ENCODE assay signal across 31 mouse cellular contexts in the genomic region with DNA sequence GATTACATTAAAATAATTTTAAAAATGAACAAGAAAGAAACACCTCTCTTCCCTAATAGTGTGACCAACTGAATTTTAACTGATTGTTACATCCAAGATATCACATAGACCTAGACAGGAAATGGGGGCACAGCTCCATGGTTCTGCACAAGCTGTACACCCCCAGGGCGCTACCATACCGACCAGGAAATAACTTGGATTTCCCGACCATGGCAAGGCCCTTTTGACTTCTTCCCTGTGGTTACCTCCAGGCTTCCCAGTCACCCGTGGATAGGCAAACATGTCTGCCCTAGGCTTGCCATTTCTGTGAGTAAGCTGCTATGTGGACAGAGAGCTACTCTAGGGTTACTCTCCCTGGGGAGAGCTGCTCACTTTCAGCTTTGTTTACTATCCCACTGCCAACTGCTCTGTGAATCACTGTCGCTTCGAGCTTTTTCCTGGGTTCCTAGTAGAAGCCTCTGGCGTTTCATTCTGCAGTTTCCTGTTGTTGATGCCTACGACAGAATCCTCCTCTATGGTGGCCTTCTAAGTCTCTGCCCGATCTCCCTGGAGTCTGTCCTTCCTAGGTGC.
DNase-seq lines count a peak whose midpoint lies in the region; ATAC-seq and TF ChIP-seq lines count a peak whose summit lies in the region.
"Had no signal": no experiment of that assay in that cellular context is flagged by ENCODE, and none has a peak within 500 bp of the region (broad histone marks: within the 10 kb centered on the region; RNA-seq: fewer than 3 reads in every experiment).

No protein-coding gene starts in this region.

- DNase-seq in embryonic facial prominence, embryonic 14.5 days (ENCODE audit: low spot score), result peak; percentile 17
- no peak for DNase-seq in embryonic facial prominence, embryonic 10.5 days (ENCODE audit: low spot score)
- DNase-seq in hindbrain, postnatal 0 days (ENCODE audit: low spot score), result no peak
- DNase-seq in 3T3-L1 (ENCODE audit: low read depth, low spot score), result peak; percentile 95
- DNase-seq in adrenal gland, postnatal 14 days, result no peak
- DNase-seq in ovary, adult 18-20 months (ENCODE audit: low spot score), result no peak
- DNase-seq: adrenal gland, postnatal 25 days; cerebellum, adult 18-20 months; gastrocnemius, postnatal 14 days; heart, adult 2 months; heart, postnatal 14 days; kidney, adult 2 months; kidney, postnatal 4 days; left cerebral cortex, postnatal 4 days; liver, postnatal 0 days; retina, postnatal 1 day; right cerebral cortex, postnatal 14 days; thymus, postnatal 14 days had no signal

- no peaks in the 10 kb centered on the region for H3K4me1 ChIP-seq in embryonic facial prominence, embryonic 14.5 days (ENCODE audit: control insufficient read depth, insufficient read depth, low read length)
- peaks cover 9% of the 10 kb centered on the region; the same call in 1 of the 2 replicates for H3K4me1 ChIP-seq in embryonic facial prominence, embryonic 10.5 days
- H3K4me1 ChIP-seq in hindbrain, embryonic 12.5 days, result no peaks in the 10 kb centered on the region
- no peaks in the 10 kb centered on the region for H3K4me1 ChIP-seq in hindbrain, postnatal 0 days (ENCODE audit: insufficient read depth, low read length)
- peaks cover 12% of the 10 kb centered on the region for H3K4me1 ChIP-seq in embryonic fibroblast, embryonic 13.5 days (ENCODE audit: control insufficient read depth, insufficient read depth, low read length)
- H3K4me1 ChIP-seq: forebrain, embryonic 10.5 days; intestine, embryonic 15.5 days; midbrain, embryonic 13.5 days; stomach, embryonic 15.5 days had no signal

- H3K9ac ChIP-seq in embryonic facial prominence, embryonic 14.5 days (ENCODE audit: low read depth, low read length), result no peak overlapping the region
- H3K9ac ChIP-seq in hindbrain, embryonic 12.5 days, result no peak overlapping the region
- no peak overlapping the region for H3K9ac ChIP-seq in hindbrain, postnatal 0 days (replicated peaks; ENCODE audit: low read length)
- H3K9ac ChIP-seq: intestine, embryonic 15.5 days; liver, embryonic 12.5 days; liver, postnatal 0 days; midbrain, embryonic 13.5 days; stomach, embryonic 15.5 days had no signal

- H3K27me3 ChIP-seq in embryonic facial prominence, embryonic 14.5 days (replicated peaks; ENCODE audit: control insufficient read depth, insufficient read depth, low read length), result no peaks in the 10 kb centered on the region
- H3K27me3 ChIP-seq in embryonic facial prominence, embryonic 10.5 days (replicated peaks; ENCODE audit: low read depth, poor library complexity, severe bottlenecking), result no peaks in the 10 kb centered on the region
- H3K27me3 ChIP-seq in hindbrain, embryonic 12.5 days, result no peaks in the 10 kb centered on the region
- H3K27me3 ChIP-seq in hindbrain, postnatal 0 days (ENCODE audit: insufficient read depth, low read length), result no peaks in the 10 kb centered on the region
- H3K27me3 ChIP-seq: CH12.LX; intestine, embryonic 15.5 days; liver, embryonic 12.5 days; megakaryocyte, embryonic 14.5 days; midbrain, embryonic 13.5 days; Patski; stomach, embryonic 15.5 days had no signal

- H3K9me3 ChIP-seq in embryonic facial prominence, embryonic 14.5 days (ENCODE audit: control insufficient read depth, low read length), result no peaks in the 10 kb centered on the region
- no peaks in the 10 kb centered on the region for H3K9me3 ChIP-seq in embryonic facial prominence, embryonic 10.5 days
- H3K9me3 ChIP-seq in hindbrain, embryonic 12.5 days (replicated peaks), result no peaks in the 10 kb centered on the region
- no peaks in the 10 kb centered on the region for H3K9me3 ChIP-seq in hindbrain, postnatal 0 days (ENCODE audit: low read length)
- H3K9me3 ChIP-seq: forebrain, embryonic 10.5 days; hindbrain, embryonic 10.5 days; intestine, embryonic 15.5 days; liver, embryonic 12.5 days; megakaryocyte, embryonic 14.5 days; midbrain, embryonic 13.5 days; stomach, embryonic 15.5 days had no signal

- no peak overlapping the region for H3K4me3 ChIP-seq in embryonic facial prominence, embryonic 14.5 days (ENCODE audit: low read depth, low read length)
- no peak overlapping the region for H3K4me3 ChIP-seq in embryonic facial prominence, embryonic 10.5 days
- H3K4me3 ChIP-seq in hindbrain, embryonic 12.5 days, result no peak overlapping the region
- no peak overlapping the region for H3K4me3 ChIP-seq in hindbrain, postnatal 0 days (ENCODE audit: low read length)
- no peak overlapping the region for H3K4me3 ChIP-seq in embryonic fibroblast, embryonic 13.5 days (ENCODE audit: insufficient read depth, low read length)
- H3K4me3 ChIP-seq: forebrain, embryonic 10.5 days; heart, adult 2 months; hindbrain, embryonic 10.5 days; intestine, embryonic 15.5 days; liver, embryonic 12.5 days; megakaryocyte, embryonic 14.5 days; midbrain, embryonic 13.5 days; stomach, embryonic 15.5 days had no signal

- no peak for ATAC-seq in embryonic facial prominence, embryonic 14.5 days (ENCODE audit: low read depth)
- ATAC-seq in hindbrain, embryonic 12.5 days (ENCODE audit: low FRiP score), result peak; percentile 26; the same call in 1 of the 2 replicates
- no peak for ATAC-seq in hindbrain, postnatal 0 days
- ATAC-seq: forebrain, embryonic 16.5 days; hindbrain, embryonic 16.5 days; intestine, embryonic 15.5 days; liver, embryonic 12.5 days; liver, postnatal 0 days; midbrain, embryonic 13.5 days; Patski had no signal

- no peak overlapping the region for H3K4me2 ChIP-seq in embryonic facial prominence, embryonic 14.5 days (ENCODE audit: low read depth, low read length)
- no peak overlapping the region for H3K4me2 ChIP-seq in hindbrain, embryonic 12.5 days (replicated peaks)
- no peak overlapping the region for H3K4me2 ChIP-seq in hindbrain, postnatal 0 days (ENCODE audit: low read depth, low read length)
- H3K4me2 ChIP-seq: intestine, embryonic 15.5 days; liver, embryonic 12.5 days; midbrain, embryonic 13.5 days; stomach, embryonic 15.5 days had no signal

- TF ChIP-seq CTCF in hindbrain, postnatal 0 days (IDR thresholded peaks at IDR 0.05; ENCODE audit: low read depth), result no peak
- no peak for TF ChIP-seq CTCF in embryonic fibroblast, embryonic 13.5 days (IDR thresholded peaks at IDR 0.05; ENCODE audit: borderline replicate concordance, insufficient read depth, low read length)

- no peak overlapping the region for H3K27ac ChIP-seq in embryonic facial prominence, embryonic 14.5 days (replicated peaks; ENCODE audit: low read depth, low read length)
- no peak overlapping the region for H3K27ac ChIP-seq in embryonic facial prominence, embryonic 10.5 days (replicated peaks)
- H3K27ac ChIP-seq in hindbrain, embryonic 12.5 days, result no peak overlapping the region
- H3K27ac ChIP-seq in hindbrain, postnatal 0 days, result no peak overlapping the region
- peak overlapping the region; percentile 60; the same call in 1 of the 2 replicates for H3K27ac ChIP-seq in embryonic fibroblast, embryonic 13.5 days (ENCODE audit: insufficient read depth, low read length)
- H3K27ac ChIP-seq: forebrain, embryonic 10.5 days; heart, adult 2 months; hindbrain, embryonic 10.5 days; intestine, embryonic 15.5 days; liver, embryonic 12.5 days; midbrain, embryonic 13.5 days; stomach, embryonic 15.5 days had no signal

- H3K36me3 ChIP-seq in embryonic facial prominence, embryonic 14.5 days (ENCODE audit: control insufficient read depth, insufficient read depth, low read length), result peaks cover 7% of the 10 kb centered on the region; the same call in 1 of the 2 replicates
- no peaks in the 10 kb centered on the region for H3K36me3 ChIP-seq in embryonic facial prominence, embryonic 10.5 days (replicated peaks)
- H3K36me3 ChIP-seq in hindbrain, embryonic 12.5 days, result no peaks in the 10 kb centered on the region
- peaks cover 3% of the 10 kb centered on the region; the same call in 1 of the 2 replicates for H3K36me3 ChIP-seq in hindbrain, postnatal 0 days (ENCODE audit: insufficient read depth, low read length)
- H3K36me3 ChIP-seq: forebrain, embryonic 10.5 days; hindbrain, embryonic 10.5 days; stomach, embryonic 15.5 days had no signal

- 42% methylated on average over 9 of the region's 9 CpGs for WGBS in embryonic facial prominence, embryonic 14.5 days
- whole genome bisulfite sequencing in embryonic facial prominence, embryonic 10.5 days, result 51% methylated on average over 9 of the region's 9 CpGs
- WGBS in hindbrain, embryonic 12.5 days, result 68% methylated on average over 9 of the region's 9 CpGs
- WGBS in hindbrain, postnatal 0 days, result 74% methylated on average over 9 of the region's 9 CpGs

- TF ChIP-seq POLR2A in embryonic fibroblast, embryonic 13.5 days (IDR thresholded peaks at IDR 0.05; ENCODE audit: low read depth, low read length), result no peak

Comparison
In these comparisons a context has a peak if more than half of its experiments do, and no peak if none do; other contexts are left out.
1. DNase-seq: peak in embryonic facial prominence, embryonic 14.5 days (single experiment) and 3T3-L1 (single experiment); none in embryonic facial prominence, embryonic 10.5 days (single experiment), hindbrain, postnatal 0 days (single experiment), adrenal gland, postnatal 14 days (single experiment) and ovary, adult 18-20 months (single experiment).